Mouse (Mus musculus) embryonic facial prominence, embryonic 10.5 days (tissue): ENCODE results near the gene Map1b. TPM values are rescaled to one million over a fixed set of nuclear protein-coding genes. Genes with fewer than 3 reads are reported as not detected.

ENCODE experiments used
- DNase-seq: peaks from one replicate; pipeline ENCODE4 v3.0.0-alpha.2; 2017; ENCODE audit warnings: low spot score
- H3K27ac ChIP-seq: fragments of 300-500 bp; sonication (generic); replicated peaks from 2 replicates; pipeline ENCODE4 v1.5.1; 2016; ENCODE audit warnings: mild to moderate bottlenecking
- H3K27me3 ChIP-seq: fragments of 300-500 bp; sonication (generic); replicated peaks from 2 replicates; pipeline ENCODE4 v1.6.1; 2016; ENCODE audit warnings: low read depth, mild to moderate bottlenecking; ENCODE audit not compliant: poor library complexity, severe bottlenecking
- H3K36me3 ChIP-seq: fragments of 300-500 bp; sonication (generic); replicated peaks from 2 replicates; pipeline ENCODE4 v1.6.1; 2016; ENCODE audit warnings: mild to moderate bottlenecking, moderate library complexity
- H3K4me1 ChIP-seq: fragments of 300-500 bp; sonication (generic); 2 replicates; pipeline ENCODE4 v1.6.1; 2016
- H3K4me3 ChIP-seq: fragments of 300-500 bp; sonication (generic); 2 replicates; pipeline ENCODE4 v1.5.1; 2016; ENCODE audit warnings: mild to moderate bottlenecking, moderate library complexity
- H3K9me3 ChIP-seq: fragments of 300-500 bp; sonication (generic); 2 replicates; pipeline ENCODE4 v1.6.1; 2016; ENCODE audit warnings: mild to moderate bottlenecking
- WGBS: fragments of 180-500 bp; shearing (Covaris S2); methylation state at CpG from one replicate; pipeline ENCODE4 v1.1.7; 2016; 5-methylcytosine and 5-hydroxymethylcytosine counted together
- polyA plus RNA-seq: library from polyadenylated mRNA; unstranded; fragments of >200 nt; fragmentation: Nextera tagmentation; extraction: Ambion mirVana; gene quantifications from 2 replicates; pipeline ENCODE4 v1.2.1, GENCODE M21; 2016

The Map1b gene
- polyA plus RNA-seq, 1 experiment from 2014 or later: 288 TPM

DNA sequence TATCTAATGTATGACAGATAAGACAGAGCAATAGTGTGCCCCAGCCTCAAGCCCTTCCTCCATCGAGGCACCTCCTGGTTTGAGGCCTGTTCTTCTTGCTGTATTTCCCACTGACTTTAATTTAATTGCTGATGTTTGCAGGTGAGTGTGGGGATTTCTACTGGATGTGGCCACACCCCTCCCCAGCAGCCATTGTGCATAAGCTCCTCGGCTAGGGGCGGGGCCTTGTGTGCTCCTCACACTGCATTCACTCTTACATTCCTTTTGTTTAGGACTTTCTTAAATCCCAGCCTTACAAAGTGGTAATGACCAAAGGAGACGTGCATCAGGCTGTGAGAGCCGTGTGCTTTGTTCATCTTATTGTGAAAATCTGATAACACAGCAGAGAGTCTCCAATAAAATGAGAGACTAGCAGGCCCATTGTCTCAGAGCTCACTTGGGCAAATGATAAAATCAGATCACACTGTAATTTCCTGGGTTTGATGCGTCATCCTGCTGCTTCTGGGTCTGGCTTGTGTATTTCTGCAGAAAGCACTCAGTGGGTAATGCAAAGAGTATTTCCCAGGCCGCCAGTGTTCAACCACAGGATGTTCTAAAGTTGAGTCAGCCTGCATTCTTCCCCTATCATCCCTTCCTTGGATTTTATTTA lies 131.7 kb downstream of the Map1b start:
- DNase-seq: no peak
- no peaks in the 10 kb centered on the region for H3K27me3 ChIP-seq
- peaks cover 42% of the 10 kb centered on the region for H3K36me3 ChIP-seq
- 63% methylated on average over 7 of the region's 7 CpGs for WGBS
- H3K4me3 ChIP-seq: no peak overlapping the region
- peaks cover 3% of the 10 kb centered on the region; the same call in 1 of the 2 replicates for H3K4me1 ChIP-seq
- H3K9me3 ChIP-seq: no peaks in the 10 kb centered on the region
- no peak overlapping the region for H3K27ac ChIP-seq

DNA sequence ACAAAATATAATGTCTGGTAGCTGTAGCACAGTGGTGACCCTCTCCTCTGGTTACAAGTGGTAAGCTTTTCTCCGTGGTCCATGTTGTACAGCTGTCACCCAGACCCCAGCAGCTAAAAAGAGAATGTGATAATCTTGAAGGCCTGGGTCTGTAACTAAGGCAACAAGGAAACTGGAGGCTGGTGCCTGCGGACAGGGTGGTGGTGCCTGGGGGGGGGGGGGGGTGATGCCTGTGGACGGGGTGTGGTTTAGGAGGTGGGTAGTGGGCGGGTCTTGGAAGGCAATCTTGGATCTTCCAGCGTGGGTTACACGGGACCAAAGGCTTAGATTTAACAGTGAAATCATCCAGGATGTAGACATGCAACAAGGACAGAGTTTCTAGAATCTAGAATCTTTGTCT lies 134.0 kb downstream of the Map1b start:
- H3K4me3 ChIP-seq: no peak overlapping the region
- H3K9me3 ChIP-seq: no peaks in the 10 kb centered on the region
- WGBS: 64% methylated on average over 6 of the region's 6 CpGs
- H3K36me3 ChIP-seq: peaks cover 43% of the 10 kb centered on the region
- H3K4me1 ChIP-seq: 0 out of 2 replicates have a peak, but pooled peaks cover 3% of the 10 kb centered on the region
- no peak for DNase-seq
- no peak overlapping the region for H3K27ac ChIP-seq
- H3K27me3 ChIP-seq: no peaks in the 10 kb centered on the region

DNA sequence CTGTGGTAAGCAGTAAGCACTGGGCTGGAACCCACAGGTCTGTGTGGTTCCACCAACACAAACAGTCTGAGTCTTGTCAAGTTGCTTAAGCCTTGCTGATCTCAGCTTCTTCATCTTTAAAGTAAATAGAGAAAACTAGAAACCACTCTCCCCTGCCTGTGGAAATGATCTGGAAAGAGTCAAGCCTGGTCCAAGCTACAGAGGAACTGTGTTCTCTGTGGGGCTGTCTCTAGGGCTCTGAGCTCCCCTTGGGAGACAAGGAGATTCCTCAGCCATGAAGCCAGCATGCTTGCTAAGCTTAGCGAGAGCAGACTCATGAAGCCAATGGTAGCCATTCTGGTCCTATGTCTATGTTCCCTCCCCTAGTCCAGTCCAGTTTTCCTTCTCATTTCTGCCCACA lies 138.1 kb downstream of the Map1b start:
- Histone ChIP-seq H3K27ac (no peak overlapping the region), H3K27me3 (no peaks in the 10 kb centered on the region), H3K4me1 (peaks cover 22% of the 10 kb centered on the region), H3K36me3 (peaks cover 29% of the 10 kb centered on the region), H3K9me3 (no peaks in the 10 kb centered on the region), H3K4me3 (no peak overlapping the region)
- WGBS: 85% methylated on average over 1 of the region's 1 CpGs
- no peak for DNase-seq

DNA sequence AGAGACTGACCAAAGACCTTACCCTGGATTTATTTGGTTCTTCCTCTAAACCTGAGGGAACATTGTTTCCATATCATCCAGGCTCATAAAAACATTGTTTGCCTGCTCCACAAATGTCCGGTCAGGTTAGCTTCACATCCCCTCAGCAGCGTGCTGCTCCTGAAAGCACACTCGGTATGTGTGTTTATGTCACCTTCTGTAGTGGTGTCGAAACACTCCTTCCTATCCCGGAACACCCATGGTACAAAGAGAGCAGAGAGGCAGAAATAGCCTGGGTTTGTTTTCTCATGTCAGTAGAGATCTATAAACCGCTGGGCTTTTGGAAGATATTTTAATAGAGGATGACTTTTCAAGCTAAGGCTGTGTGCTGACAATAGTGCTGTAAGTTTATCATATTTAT lies 139.3 kb downstream of the Map1b start:
- WGBS: 93% methylated on average over 6 of the region's 6 CpGs
- no peak overlapping the region for H3K4me3 ChIP-seq
- no peaks in the 10 kb centered on the region for H3K27me3 ChIP-seq
- H3K4me1 ChIP-seq: peaks cover 22% of the 10 kb centered on the region
- no peaks in the 10 kb centered on the region for H3K9me3 ChIP-seq
- H3K36me3 ChIP-seq: peaks cover 30% of the 10 kb centered on the region
- DNase-seq: no peak
- H3K27ac ChIP-seq: no peak overlapping the region

DNA sequence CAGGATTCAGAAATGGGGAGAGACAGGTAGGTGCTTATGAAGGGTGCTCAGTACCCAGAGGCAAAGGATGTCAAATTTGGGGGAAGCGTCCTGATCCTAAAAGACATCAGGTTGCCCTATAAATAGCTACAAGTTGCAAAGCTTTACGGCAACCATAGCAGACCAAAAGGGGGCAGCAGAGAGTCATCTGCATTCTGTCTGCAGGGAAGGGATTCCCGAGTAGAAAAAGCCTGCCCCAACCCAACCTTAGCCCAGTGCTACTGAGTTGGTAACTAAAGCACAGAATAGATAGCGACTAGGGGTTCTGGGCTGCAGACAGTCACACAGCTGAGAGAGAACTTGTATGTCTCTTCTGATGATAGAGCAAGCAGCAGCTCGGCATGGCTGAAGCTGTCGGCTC lies 140.8 kb downstream of the Map1b start:
- Histone ChIP-seq H3K4me3 (no peak overlapping the region), H3K27ac (no peak overlapping the region)
- WGBS: 42% methylated on average over 6 of the region's 6 CpGs

DNA sequence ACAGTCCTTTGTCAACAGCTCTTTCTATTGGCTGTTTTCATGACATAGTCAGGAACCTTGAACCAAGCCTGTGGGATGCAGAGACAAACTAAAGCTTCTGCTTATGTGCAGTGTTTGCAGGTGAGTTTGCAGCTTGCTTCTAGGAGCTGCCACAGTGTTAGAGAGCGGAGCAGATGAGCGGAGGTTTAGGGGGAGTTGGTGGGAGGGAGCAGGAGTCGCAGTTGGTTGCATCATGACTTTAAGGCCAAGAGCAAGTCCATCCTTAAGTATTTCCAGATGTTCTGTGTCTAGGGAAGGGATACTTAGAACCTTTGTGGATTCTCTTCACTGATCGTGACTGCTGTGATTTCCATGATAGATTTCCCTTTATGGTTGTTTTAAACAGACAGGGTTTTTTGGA lies 142.1 kb downstream of the Map1b start:
- Histone ChIP-seq H3K4me3 (no peak overlapping the region), H3K9me3 (no peaks in the 10 kb centered on the region), H3K36me3 (peaks cover 22% of the 10 kb centered on the region), H3K27me3 (no peaks in the 10 kb centered on the region), H3K4me1 (peaks cover 22% of the 10 kb centered on the region), H3K27ac (peak overlapping the region; percentile 19; the same call in 1 of the 2 replicates)
- WGBS: 46% methylated on average over 4 of the region's 4 CpGs
- peak; percentile 33 for DNase-seq

More for the DNA sequence above, 140.8 kb downstream of the Map1b start:
- H3K9me3 ChIP-seq: no peaks in the 10 kb centered on the region
- peaks cover 26% of the 10 kb centered on the region for H3K36me3 ChIP-seq
- H3K4me1 ChIP-seq: peaks cover 22% of the 10 kb centered on the region
- H3K27me3 ChIP-seq: no peaks in the 10 kb centered on the region
- DNase-seq: peak; percentile 82

DNA sequence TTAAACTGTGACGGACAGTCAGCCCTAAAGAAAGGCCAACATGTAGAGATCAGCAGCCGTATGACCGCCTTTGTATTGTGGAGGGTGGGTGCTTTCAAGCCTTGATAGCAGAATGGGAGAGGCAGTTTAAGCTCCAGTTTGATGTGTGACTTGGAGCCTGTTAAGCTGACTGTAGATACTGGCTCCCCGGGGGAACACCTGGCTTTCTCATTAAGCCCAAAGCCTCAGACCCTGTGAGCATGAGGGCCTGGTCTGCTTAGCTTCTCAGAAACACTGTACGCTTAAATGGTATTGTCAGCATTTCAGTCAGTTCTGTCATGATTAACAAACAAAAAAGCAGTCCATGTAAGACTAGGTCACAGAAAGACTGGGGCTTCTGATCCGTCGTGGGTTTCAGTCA lies 142.7 kb downstream of the Map1b start:
- Histone ChIP-seq H3K4me3 (no peak overlapping the region), H3K9me3 (no peaks in the 10 kb centered on the region), H3K36me3 (peaks cover 27% of the 10 kb centered on the region), H3K4me1 (peaks cover 22% of the 10 kb centered on the region), H3K27me3 (no peaks in the 10 kb centered on the region), H3K27ac (peak overlapping the region; percentile 19; the same call in 1 of the 2 replicates)
- 84% methylated on average over 7 of the region's 7 CpGs for whole genome bisulfite sequencing
- no peak for DNase-seq

Other genes starting within 250 kb of the Map1b start
- gene Ptcd2, start 171.8 kb downstream of the Map1b start, polyA plus RNA-seq: 52.9 and 55.0 TPM in 2 replicates
- 82.8 and 88.2 TPM in 2 replicates for gene Mrps27, start 171.8 kb downstream of the Map1b start, polyA plus RNA-seq